Mouse (Mus musculus) lung, postnatal 0 days (tissue): ENCODE data around the gene Lsm3. TPM values are rescaled to one million over a fixed set of nuclear protein-coding genes. Genes with fewer than 3 reads are reported as not detected.

Source experiments
- ATAC-seq: fragments of 200-750 bp; cut with Nextera tagmentation; 2 replicates; pipeline ENCODE4 v1.8.0; 2017; ENCODE audit warnings: moderate library complexity
- DNase-seq: peaks from one replicate; pipeline ENCODE4 v3.0.0-alpha.2; 2016; ENCODE audit warnings: low spot score
- H3K27ac ChIP-seq: fragments of 300-500 bp; sonication (generic); 2 replicates; pipeline ENCODE4 v1.5.1; 2014; ENCODE audit warnings: antibody characterized with exemption, mild to moderate bottlenecking, low read length, mixed read lengths
- H3K27me3 ChIP-seq: fragments of 300-500 bp; sonication (generic); replicated peaks from 2 replicates; pipeline ENCODE4 v1.6.1; 2014; ENCODE audit warnings: low read length, mixed read lengths; ENCODE audit not compliant: insufficient read depth
- H3K36me3 ChIP-seq: fragments of 300-500 bp; sonication (generic); 2 replicates; pipeline ENCODE4 v1.6.1; 2014; ENCODE audit warnings: low read length, mixed read lengths; ENCODE audit not compliant: insufficient read depth
- H3K4me1 ChIP-seq: fragments of 300-500 bp; sonication (generic); 2 replicates; pipeline ENCODE4 v1.6.1; 2014; ENCODE audit warnings: antibody characterized with exemption, low read depth, low read length, mixed read lengths; ENCODE audit not compliant: insufficient read depth
- H3K4me2 ChIP-seq: fragments of 300-500 bp; sonication (generic); replicated peaks from 2 replicates; pipeline ENCODE4 v1.6.1; 2014; ENCODE audit warnings: low read depth, mild to moderate bottlenecking, low read length, moderate library complexity, mixed read lengths
- H3K4me3 ChIP-seq: fragments of 300-500 bp; sonication (generic); 2 replicates; pipeline ENCODE4 v1.5.1; 2014; ENCODE audit warnings: low read depth, low read length
- H3K9ac ChIP-seq: fragments of 300-500 bp; sonication (generic); replicated peaks from 2 replicates; pipeline ENCODE4 v1.6.1; 2014; ENCODE audit warnings: low read depth, mild to moderate bottlenecking
- H3K9me3 ChIP-seq: fragments of 300-500 bp; sonication (generic); 2 replicates; pipeline ENCODE4 v1.6.1; 2016; ENCODE audit warnings: low read length, mixed read lengths
- CTCF ChIP-seq: IDR thresholded peaks from 2 replicates; pipeline ENCODE4 v1.5.1; 2016; ENCODE audit warnings: antibody characterized with exemption, mild to moderate bottlenecking
- EP300 ChIP-seq: IDR thresholded peaks from 2 replicates; pipeline ENCODE4 v1.6.1; 2016; ENCODE audit warnings: antibody characterized with exemption, mild to moderate bottlenecking, control low read depth
- WGBS: fragments of 180-500 bp; shearing (Covaris S2); extraction: QIAGEN DNeasy Blood & Tissue Kit; methylation state at CpG from one replicate; pipeline ENCODE4 v1.1.7; 2014; 5-methylcytosine and 5-hydroxymethylcytosine counted together
- polyA plus RNA-seq: library from polyadenylated mRNA; unstranded; fragments of >200 nt; fragmentation: Nextera tagmentation; extraction: Ambion mirVana; gene quantifications from 2 replicates; pipeline ENCODE4 v1.2.1, GENCODE M21; 2015

Gene Lsm3
- polyA plus RNA-seq, 1 experiment from 2014 or later: 101 TPM

DNA sequence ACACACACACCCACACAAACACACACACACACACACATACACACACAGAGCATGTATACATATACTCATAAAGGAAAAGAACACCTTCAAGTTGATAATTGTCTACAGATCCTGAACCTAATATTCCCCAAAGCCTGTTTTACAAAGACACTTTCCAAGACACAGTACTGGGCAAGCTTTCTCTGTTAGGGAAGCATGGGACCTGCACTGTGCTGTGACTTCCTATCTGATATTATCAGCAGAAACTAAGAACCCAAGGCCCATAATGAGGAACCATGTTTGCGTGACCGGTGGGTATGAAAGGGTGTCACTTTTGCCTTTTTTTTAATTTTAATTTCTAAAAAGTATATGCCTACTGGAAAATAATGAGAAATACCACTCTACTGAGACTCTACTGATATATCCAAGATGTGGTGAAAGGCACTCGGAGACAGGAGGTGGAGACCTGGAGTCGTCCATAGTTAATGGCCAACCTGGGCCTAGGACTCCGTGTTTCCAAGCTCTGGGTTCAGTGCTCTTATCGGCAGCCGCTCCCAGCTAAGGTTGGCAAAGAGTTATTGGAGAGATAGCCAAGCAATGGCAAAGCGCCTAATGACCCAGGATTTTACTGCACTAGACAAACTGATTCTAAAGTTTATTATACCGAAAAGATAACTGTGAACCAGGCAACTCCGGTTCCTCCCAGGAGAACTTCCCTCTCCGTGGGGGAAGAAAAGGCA, 20.5 kb downstream of the Lsm3 start:
- Histone ChIP-seq H3K27me3 (no peaks in the 10 kb centered on the region), H3K4me1 (no peaks in the 10 kb centered on the region), H3K9me3 (no peaks in the 10 kb centered on the region), H3K4me3 (no peak overlapping the region), H3K36me3 (no peaks in the 10 kb centered on the region), H3K27ac (no peak overlapping the region), H3K4me2 (no peak overlapping the region), H3K9ac (no peak overlapping the region)
- 75% methylated on average over 11 of the region's 11 CpGs for WGBS
- TF ChIP-seq CTCF (no peak), EP300 (no peak)
- DNase-seq: no peak
- ATAC-seq: no peak

DNA sequence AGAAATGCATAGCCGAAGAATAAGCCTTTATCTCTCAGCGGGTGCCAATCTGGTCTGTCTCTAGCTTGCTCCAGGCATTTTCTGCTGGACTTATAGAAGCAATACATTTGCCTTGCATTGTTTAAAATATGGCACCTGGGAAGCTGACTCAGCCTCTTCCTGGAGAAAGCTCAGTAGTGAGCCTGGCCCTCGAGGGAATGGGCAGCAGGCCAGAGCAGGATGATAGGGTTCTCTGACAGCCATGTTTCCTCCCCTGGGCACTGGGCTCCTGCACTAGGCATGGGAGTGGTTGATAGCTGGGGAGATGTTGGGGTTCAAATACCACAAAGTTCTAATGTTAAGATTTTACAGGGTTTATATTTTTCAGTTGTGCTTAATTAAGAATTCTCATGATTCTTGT, 25.5 kb downstream of the Lsm3 start:
- no peaks in the 10 kb centered on the region for H3K36me3 ChIP-seq
- DNase-seq: no peak
- H3K9me3 ChIP-seq: no peaks in the 10 kb centered on the region
- no peak overlapping the region for H3K4me3 ChIP-seq
- no peak overlapping the region for H3K4me2 ChIP-seq
- 47% methylated on average over 3 of the region's 3 CpGs for WGBS
- no peaks in the 10 kb centered on the region for H3K27me3 ChIP-seq
- ATAC-seq: no peak
- no peak for TF ChIP-seq EP300
- TF ChIP-seq CTCF: no peak
- H3K27ac ChIP-seq: no peak overlapping the region
- H3K4me1 ChIP-seq: no peaks in the 10 kb centered on the region
- H3K9ac ChIP-seq: no peak overlapping the region

DNA sequence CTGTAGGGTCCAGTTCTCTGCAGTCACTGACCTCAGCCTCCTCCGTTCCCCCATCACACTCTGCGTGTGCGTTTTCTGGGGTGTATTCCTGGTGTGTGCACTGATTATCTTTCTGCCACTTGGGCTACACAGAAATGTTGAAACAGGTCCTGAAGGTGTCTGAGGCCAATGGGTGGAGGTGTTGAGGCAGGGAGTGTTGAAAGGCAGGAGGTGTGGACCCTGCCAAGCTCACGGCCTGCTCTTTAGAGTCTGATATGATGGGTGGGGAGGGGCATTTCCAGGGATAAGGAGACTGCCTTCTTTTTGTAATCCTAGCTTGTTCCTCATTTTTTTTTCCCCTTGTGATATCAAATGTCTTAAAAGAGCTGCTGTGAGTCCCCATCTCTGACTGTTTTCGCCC, 27.3 kb downstream of the Lsm3 start:
- H3K36me3 ChIP-seq: no peaks in the 10 kb centered on the region
- no peaks in the 10 kb centered on the region for H3K4me1 ChIP-seq
- 78% methylated on average over 5 of the region's 5 CpGs for WGBS
- H3K9me3 ChIP-seq: no peaks in the 10 kb centered on the region
- ATAC-seq (no peak), DNase-seq (no peak)
- no peaks in the 10 kb centered on the region for H3K27me3 ChIP-seq
- no peak overlapping the region for H3K4me2 ChIP-seq
- no peak overlapping the region for H3K27ac ChIP-seq
- no peak overlapping the region for H3K9ac ChIP-seq
- no peak overlapping the region for H3K4me3 ChIP-seq
- TF ChIP-seq CTCF (no peak), EP300 (no peak)

DNA sequence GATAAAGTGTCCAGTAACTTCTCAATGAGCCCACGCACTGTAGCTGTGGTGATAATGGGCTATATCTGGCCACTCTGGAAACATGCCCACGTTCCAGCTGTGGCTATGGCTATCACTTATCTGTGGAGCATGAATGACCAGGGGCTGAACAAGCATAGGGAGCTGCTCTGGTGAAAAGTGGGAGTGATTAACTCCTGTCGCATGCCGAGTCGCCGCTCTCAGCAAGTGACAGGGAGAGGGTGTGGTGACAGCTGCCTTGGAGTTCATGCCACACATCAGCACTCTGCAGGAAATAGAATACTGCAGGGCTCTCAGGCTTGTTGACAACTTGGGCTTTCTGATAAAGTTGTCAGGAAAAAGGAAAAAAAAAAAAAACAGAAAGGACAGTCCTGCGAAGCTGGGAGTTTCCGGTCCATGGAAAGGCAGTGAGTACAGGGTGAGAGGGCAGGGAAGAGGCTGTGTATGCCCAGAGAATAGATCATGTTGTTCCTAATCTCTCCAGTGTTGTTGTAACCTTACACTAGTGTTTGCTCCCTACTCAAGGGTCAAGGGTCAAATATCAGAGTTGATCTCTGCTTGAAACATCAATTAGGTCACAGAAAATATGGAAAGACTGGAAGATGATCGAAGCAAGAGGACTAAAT, 30.6 kb downstream of the Lsm3 start:
- no peaks in the 10 kb centered on the region for H3K27me3 ChIP-seq
- no peaks in the 10 kb centered on the region for H3K4me1 ChIP-seq
- WGBS: 18% methylated on average over 9 of the region's 9 CpGs
- no peak overlapping the region for H3K4me2 ChIP-seq
- H3K27ac ChIP-seq: no peak overlapping the region
- H3K9me3 ChIP-seq: no peaks in the 10 kb centered on the region
- TF ChIP-seq EP300 (no peak), CTCF (no peak)
- DNase-seq (peak; percentile 63), ATAC-seq (peak; percentile 51)
- H3K9ac ChIP-seq: no peak overlapping the region
- no peaks in the 10 kb centered on the region for H3K36me3 ChIP-seq
- H3K4me3 ChIP-seq: no peak overlapping the region

DNA sequence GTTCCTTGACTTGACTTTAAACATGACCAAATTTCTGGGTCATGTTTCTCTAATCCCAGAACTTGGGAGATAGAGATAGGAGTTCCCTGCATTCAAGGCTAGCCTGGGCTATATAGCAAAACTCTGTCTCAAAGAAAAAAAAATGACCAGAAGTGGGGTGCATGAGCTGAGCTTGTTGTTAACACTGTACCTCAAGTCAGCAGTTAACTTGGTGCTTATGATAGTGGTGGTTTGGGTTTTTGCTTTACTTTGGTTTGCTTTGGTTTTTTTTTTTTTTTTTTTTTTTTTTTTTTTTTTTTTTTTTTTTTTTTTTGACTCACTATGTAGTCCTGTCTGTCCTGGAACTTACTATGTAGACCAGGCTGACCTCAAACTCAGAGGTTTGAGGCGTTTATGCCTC, 31.6 kb downstream of the Lsm3 start:
- Histone ChIP-seq H3K9me3 (no peaks in the 10 kb centered on the region), H3K27ac (no peak overlapping the region), H3K4me1 (no peaks in the 10 kb centered on the region), H3K4me3 (no peak overlapping the region), H3K27me3 (no peaks in the 10 kb centered on the region), H3K9ac (no peak overlapping the region), H3K36me3 (no peaks in the 10 kb centered on the region), H3K4me2 (no peak overlapping the region)
- 53% methylated on average over 1 of the region's 1 CpGs for WGBS
- DNase-seq (no peak), ATAC-seq (no peak)
- TF ChIP-seq CTCF (no peak), EP300 (no peak)

DNA sequence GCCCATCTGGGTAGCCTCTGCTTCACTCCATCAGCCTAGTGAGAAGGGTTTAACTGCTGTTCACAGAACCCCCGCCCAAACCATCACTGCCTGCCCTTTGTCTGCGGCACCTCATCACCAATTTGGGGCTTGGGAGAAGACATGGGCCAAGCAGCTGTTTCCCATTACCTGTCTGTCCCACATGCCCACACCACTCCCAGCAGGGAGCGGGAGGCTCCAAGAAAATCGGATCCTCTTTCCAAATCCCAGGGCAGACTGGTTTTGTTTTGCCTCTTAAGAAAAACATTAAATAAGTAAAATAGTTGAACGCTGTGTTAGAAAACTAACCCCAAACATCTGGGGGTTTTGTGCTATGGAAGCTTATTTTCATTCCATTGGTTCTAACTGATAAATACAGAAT, 33.9 kb downstream of the Lsm3 start:
- Histone ChIP-seq H3K27ac (no peak overlapping the region; the same call in 1 of the 2 replicates), H3K36me3 (no peaks in the 10 kb centered on the region), H3K9ac (no peak overlapping the region), H3K9me3 (no peaks in the 10 kb centered on the region), H3K4me2 (no peak overlapping the region), H3K27me3 (no peaks in the 10 kb centered on the region), H3K4me1 (no peaks in the 10 kb centered on the region), H3K4me3 (no peak overlapping the region)
- DNase-seq (peak; percentile 65), ATAC-seq (peak; percentile 89)
- TF ChIP-seq CTCF: no peak
- peak; percentile 82 for TF ChIP-seq EP300
- WGBS: 48% methylated on average over 5 of the region's 5 CpGs
